Mouse (Mus musculus) pancreas, adult 10 weeks (tissue): ENCODE results near the gene Xirp1. TPM values are rescaled to one million over a fixed set of nuclear protein-coding genes. Genes with fewer than 3 reads are reported as not detected.

Experiments used
- polyA plus RNA-seq: library from polyadenylated mRNA; stranded (reverse); fragments of 350-450 nt; fragmentation: Illumina TruSeq; extraction: RNeasy Lipid Tissue Mini Kit (QIAGEN cat#74804); gene quantifications from one replicate; pipeline ENCODE4 v1.2.3, GENCODE M21; 2015; ENCODE audit warnings: low read depth, low replicate concordance; ENCODE audit not compliant: insufficient read depth

Gene Xirp1
- 0.66 TPM for polyA plus RNA-seq

DNA sequence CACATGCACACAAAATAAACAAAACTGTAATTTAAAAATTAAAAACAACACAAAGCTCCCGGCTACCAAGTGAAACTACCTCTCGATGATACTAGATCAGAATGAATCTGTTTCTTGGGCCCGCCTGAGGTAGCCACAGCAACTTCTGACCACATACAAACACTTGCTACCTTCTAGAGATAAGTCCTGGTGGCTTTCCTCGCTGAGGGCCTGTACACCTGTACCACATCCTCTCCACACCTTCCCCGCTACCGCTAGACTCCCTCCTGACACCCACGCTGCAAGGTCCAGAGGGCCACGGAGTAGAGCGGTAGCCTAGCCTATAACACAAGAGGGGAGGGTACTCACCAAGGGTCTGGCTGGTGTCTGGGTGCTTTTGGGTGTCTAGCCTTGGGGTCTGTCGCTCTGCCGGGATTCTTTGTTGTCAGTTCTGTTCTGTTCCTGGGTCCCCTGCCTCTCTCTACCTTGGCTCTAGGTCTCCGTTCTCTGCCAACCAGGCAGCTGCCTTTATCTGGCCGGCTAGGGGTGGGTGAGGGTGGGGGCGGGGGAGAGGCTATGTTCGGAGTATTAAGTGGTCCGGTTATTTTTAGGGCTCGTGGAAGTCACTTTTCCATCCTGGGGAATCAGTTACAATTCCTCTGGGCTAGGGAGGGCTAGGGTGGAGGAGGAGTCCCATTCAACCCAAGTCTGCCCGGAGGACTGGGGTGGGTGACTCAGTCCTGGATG, at the start of gene Xirp1:
TSS of gene Xirp1 (minus strand) at position 513 of the 726 bp plus-strand sequence.

DNA sequence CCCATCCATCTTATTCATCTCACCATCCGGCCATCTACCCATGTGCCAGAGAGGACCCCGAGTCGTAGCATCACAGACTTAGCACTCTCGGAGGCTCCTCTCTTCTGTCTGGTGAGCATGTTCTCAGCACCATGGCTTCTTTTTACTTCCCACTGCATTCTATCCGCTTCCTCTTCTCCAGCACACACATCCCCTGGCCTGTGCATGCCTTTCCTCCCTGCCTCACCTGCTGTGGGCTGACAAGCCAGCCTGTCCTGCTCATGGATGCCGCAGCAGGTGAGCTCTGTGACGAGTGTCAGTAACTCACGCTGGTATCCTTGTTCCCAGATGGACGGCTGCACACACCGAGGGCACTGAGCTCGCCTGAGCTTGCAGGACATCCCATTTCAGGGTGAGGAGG, 46.4 kb upstream of the Xirp1 start, which contains the start of gene Cx3cr1:
TSS of gene Cx3cr1 (minus strand) at position 101 of the 400 bp plus-strand sequence.

DNA sequence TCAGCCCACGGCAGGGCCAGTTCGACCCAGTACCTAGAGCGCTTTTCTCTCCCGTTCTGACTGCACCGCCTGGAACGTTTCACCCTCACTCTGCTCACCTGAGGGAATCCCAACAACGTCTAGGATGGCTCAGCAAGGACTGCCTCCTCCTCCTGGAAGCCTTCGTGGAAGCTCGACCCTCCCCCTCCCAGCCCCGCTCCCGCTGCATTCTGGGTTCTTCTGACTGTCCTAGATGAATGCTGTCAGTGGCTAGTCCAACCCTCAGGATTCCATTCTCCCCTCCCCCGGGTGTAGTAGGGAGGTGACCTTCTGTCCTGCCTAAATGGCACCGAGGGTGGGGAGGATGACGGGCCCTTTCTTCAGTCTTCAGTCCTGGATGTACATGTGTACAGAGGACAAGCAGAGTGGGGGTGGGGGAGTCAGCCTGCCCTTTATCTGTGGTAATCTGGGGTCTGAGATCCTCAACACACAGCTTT, 38.8 kb downstream of the Xirp1 start, which contains the start of gene Csrnp1:
TSS of gene Csrnp1 (minus strand) at position 123 of the 476 bp plus-strand sequence.

Other genes with a start within 250 kb of the Xirp1 start
- gene Scn11a, start 198.1 kb downstream of the Xirp1 start, polyA plus RNA-seq: not detected
- gene Wdr48, start 128.7 kb downstream of the Xirp1 start, polyA plus RNA-seq: 9.2 TPM
- 6.8 TPM for gene Gorasp1, start 86.0 kb downstream of the Xirp1 start, polyA plus RNA-seq
- not detected for gene Ttc21a, start 86.0 kb downstream of the Xirp1 start, polyA plus RNA-seq
- gene Csrnp1, start 38.9 kb downstream of the Xirp1 start, polyA plus RNA-seq: 2.0 TPM
- gene Cx3cr1, start 46.3 kb upstream of the Xirp1 start, polyA plus RNA-seq: 1.1 TPM
- not detected for gene Ccr8, start 68.5 kb upstream of the Xirp1 start, polyA plus RNA-seq
- 9.4 TPM for gene Slc25a38, start 86.8 kb upstream of the Xirp1 start, polyA plus RNA-seq
- 607 TPM for gene Rpsa, start 104.1 kb upstream of the Xirp1 start, polyA plus RNA-seq
- gene Mobp, start 126.1 kb upstream of the Xirp1 start, polyA plus RNA-seq: not detected